Mouse (Mus musculus) bone marrow macrophage, adult 2 months (primary cell): Measurements from ENCODE around the gene Defb13. TPM values are rescaled to one million over a fixed set of nuclear protein-coding genes. Genes with fewer than 3 reads are reported as not detected.
"Not testable (repeated sequence)": the region's sequence is repeated elsewhere in the genome, so short reads cannot be mapped to it uniquely, and the experiment has no call there.

Experiments used
- H3K27ac ChIP-seq: 2 replicates; pipeline ENCODE4 v1.5.1; 2012; ENCODE audit warnings: low read depth, low read length; ENCODE audit not compliant: insufficient read depth
- H3K4me1 ChIP-seq: 2 replicates; pipeline ENCODE4 v1.6.1; 2012; ENCODE audit warnings: low read length; ENCODE audit not compliant: control insufficient read depth, insufficient read depth
- H3K4me3 ChIP-seq: 2 replicates; pipeline ENCODE4 v1.5.1; 2012; ENCODE audit warnings: mild to moderate bottlenecking, low read length, moderate library complexity; ENCODE audit not compliant: insufficient read depth
- CTCF ChIP-seq: IDR thresholded peaks from 2 replicates; pipeline ENCODE4 v1.5.1; 2012; ENCODE audit warnings: low read depth, mild to moderate bottlenecking, low read length, moderate library complexity
- POLR2A ChIP-seq: IDR thresholded peaks from 2 replicates; pipeline ENCODE4 v1.6.1; 2012; ENCODE audit warnings: mild to moderate bottlenecking, low read depth, low read length, borderline replicate concordance
- polyA plus RNA-seq: library from polyadenylated mRNA; stranded (reverse); fragments of >200 nt; gene quantifications from 2 replicates; pipeline ENCODE4 v1.2.4, GENCODE M21; 2012; ENCODE audit not compliant: missing spikeins, insufficient read depth, insufficient read length

The Defb13 gene
- polyA plus RNA-seq = not detected in 2 replicates

DNA sequence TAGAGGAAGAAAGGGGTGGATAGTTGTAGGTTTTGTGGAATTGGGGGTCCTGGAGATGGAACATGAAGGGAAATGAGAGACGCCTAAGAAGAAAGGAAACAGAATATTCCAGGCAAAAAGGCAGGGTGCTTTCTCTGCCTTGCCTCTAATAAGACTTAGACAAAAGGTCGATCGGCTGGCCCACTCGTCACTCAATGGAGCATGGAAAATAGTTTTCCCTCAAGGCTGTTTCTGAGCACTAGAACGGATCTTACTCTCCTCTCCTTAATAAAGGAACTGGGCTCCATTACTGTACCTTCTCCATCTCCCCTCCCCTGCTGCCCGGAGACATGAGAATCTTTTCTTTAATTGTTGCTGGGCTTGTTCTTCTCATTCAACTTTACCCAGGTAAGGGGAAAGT, at the start of gene Defb13:
Gene Defb13 (plus strand): TSS at position 301 of the 400 bp plus-strand sequence.
- Histone ChIP-seq H3K27ac (no peak within 1 kb of the TSS), H3K4me3 (no peak within 1 kb of the TSS), H3K4me1 (no peaks in the 10 kb centered on the region)
- TF ChIP-seq CTCF (no peak), POLR2A (no peak)

DNA sequence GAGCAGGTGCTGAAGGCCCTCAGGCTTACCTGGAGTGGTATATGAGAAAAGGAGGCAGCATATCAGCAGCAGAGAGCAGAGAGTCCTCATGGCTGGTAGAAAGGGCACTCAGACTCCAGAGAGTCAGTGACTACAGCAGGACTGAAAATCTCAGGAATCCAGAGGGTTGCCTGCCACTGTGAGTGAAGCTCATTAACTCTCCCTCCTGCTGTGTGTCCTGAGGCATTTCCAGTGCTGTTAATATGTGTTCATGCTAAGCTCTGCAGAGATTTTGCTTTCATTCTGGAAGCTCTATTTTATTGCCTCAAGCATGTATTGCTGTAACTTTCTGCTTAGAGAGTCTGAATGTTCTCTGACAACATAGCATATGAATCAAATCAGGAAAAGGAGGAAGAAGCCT, 40.3 kb upstream of the Defb13 start, which contains the start of gene Defb11:
Gene Defb11 (minus strand): TSS at position 123 of the 400 bp plus-strand sequence.
- not testable (repeated sequence) for H3K4me3 ChIP-seq, H3K27ac ChIP-seq

DNA sequence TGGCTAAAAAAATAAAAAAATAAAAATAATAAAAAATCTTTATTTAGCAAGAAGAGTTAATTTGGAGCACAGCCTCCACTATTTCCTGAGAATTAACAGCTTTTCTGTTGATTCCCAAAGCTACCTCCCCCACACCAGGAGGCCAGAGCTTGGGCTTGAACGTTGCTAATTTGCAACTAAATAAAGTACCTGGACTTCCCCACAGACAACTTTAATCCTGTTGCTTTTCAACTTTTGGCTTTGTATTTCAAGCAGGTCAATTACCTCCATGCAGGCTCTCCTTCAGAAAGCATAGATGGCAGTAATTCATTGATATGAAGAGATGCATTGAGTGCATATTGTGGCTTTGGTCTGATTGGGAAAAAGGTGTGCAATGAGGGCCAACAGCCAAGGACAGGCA, 34.6 kb upstream of the Defb13 start:
- H3K4me1 ChIP-seq = no peaks in the 10 kb centered on the region
- no peak overlapping the region for H3K27ac ChIP-seq
- TF ChIP-seq CTCF (no peak), POLR2A (no peak)
- no peak overlapping the region for H3K4me3 ChIP-seq

More for the DNA sequence above, 40.3 kb upstream of the Defb13 start, which contains the start of gene Defb11:
- not testable (repeated sequence) for H3K4me1 ChIP-seq

DNA sequence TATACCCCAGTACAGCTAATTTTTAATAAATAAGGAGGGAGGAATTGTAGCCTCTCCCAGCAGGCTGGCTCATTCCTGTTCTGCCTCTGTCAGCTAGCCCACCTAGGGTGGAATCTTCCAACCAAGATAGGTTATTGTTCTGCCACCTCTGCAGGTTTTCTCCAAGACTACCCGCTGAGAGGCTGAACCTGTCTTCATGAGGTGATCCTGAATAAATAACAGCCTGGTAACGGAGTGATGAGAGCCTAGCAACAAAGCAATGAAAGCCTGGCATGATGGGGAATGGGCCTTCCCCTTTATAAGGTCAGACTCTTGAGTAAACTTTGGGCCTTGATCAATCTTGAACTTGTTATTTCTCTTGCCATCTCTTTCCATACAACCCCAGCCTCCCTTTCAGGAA, 34.0 kb upstream of the Defb13 start:
- no peak overlapping the region for H3K4me3 ChIP-seq
- TF ChIP-seq CTCF (no peak), POLR2A (no peak)
- H3K4me1 ChIP-seq = no peaks in the 10 kb centered on the region
- H3K27ac ChIP-seq = no peak overlapping the region

DNA sequence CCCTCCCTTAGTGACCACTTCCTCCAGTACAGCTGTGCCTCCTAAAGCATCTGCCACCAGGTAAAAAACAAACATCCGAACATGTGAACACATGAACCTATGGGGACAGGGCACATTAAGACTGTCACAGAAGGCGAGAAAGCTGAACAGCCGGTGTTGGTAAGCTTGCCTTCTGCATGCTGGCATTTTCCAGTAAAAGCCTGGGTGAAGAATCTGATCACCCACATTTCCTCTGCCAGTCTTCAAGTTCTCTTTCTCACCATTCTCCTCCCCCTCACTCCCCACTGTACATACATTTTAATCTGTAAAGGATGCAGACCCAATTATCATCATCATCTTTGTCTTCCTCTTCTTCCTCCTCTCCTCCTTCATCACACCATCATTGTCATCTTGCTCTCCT, 30.9 kb upstream of the Defb13 start:
- Histone ChIP-seq H3K4me1 (no peaks in the 10 kb centered on the region), H3K4me3 (no peak overlapping the region), H3K27ac (no peak overlapping the region)
- TF ChIP-seq CTCF (no peak), POLR2A (no peak)

DNA sequence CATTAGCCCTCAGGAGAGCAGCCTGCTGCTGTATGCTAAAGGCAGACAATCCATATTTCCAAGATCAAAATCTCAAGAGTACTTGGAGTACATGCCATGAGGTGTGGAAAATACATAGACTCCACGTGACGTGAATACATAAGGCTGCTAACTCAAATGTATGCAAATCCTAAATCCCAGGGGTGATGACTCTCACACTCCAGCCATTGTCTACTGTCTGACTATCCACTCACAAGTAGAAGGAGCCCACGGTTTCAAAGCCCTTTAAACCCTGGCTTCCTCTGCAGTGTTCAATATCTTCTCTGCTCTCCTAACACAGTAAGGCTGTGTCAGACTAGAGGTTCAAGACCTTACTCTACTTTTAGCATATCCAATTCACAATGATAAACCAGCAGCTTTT, 15.8 kb upstream of the Defb13 start:
- not testable (repeated sequence) for H3K4me1 ChIP-seq, H3K27ac ChIP-seq

DNA sequence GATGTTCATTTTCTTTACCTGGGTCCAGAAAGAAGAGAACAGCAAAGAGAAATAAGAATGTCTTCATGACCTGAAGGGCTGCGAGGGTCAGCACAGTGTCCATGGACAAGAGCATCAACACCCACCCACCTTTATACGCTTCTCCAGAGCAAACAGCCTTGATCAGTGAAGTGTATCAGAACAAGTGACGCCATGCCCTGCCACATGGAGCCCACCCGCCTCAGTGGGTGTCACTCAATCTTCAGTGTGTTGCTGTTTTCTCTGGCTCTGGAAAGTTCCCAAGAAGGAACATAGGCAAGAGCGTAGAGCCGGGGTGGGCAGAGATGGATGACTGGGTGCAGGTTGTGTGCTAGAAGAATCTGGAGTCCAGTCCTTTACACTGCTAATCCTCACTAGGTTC, 14.0 kb upstream of the Defb13 start, which contains the start of gene Defb15:
Gene Defb15 (minus strand): TSS at position 101 of the 400 bp plus-strand sequence.
- H3K27ac ChIP-seq = no peak within 1 kb of the TSS
- no peaks in the 10 kb centered on the region for H3K4me1 ChIP-seq
- H3K4me3 ChIP-seq = no peak within 1 kb of the TSS
- TF ChIP-seq CTCF (no peak), POLR2A (no peak)

More for the DNA sequence above, 15.8 kb upstream of the Defb13 start:
- H3K4me3 ChIP-seq = not testable (repeated sequence)

DNA sequence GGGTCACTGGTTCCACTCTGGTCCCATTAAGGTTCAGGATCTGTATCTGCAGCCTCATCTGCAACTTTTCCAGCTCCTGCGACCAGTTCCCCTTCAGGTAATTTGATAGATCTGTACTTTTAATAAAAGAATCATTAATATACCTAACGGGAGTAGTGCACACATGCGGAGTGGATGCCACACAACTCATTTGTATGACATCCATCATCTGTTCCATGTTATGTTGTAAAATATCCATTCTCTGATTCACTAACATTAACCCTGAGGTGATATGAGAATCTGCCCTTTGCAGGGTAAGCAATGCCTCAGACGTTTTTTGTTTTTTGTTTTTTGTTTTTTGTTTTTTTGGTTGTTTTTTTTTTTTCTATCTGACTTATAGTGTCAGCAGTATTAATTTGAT, 8.5 kb upstream of the Defb13 start, which contains the start of gene Defb35:
Gene Defb35 (plus strand): TSS at position 301 of the 400 bp plus-strand sequence.
- not testable (repeated sequence) for H3K4me1 ChIP-seq, H3K4me3 ChIP-seq, H3K27ac ChIP-seq

DNA sequence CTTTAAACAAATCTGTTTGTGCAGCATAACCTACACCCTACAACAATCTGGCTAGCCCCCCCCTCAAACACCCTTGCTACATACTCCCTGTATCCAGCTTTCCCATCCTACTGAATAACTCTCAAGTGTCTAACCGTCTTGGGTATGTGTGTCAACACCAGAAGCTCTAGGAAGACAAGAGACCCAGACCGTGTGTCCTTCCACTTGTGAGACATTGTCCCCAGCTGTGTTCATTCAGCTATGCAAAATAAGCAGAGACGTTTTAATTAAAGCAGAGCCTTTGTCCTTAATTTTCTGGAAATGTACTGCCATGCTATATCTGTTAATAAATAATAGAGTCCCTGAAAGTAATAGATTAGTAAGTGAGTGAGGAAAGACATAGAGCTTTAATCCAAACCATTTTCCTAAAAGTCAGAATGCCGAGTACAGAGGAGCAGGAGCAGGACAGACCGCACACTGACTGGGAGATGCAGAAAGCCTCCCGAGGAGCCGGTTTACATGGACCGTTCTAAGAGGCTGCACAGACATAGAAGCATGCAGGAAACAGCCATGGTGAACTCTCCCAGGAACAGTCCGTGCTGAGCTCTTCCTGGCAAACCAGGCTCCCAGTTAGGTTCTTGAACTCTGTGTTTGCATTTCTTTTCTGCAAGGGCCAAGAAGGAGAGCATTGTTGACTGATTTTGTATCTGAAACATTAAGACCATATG, 902 bp downstream of the Defb13 start:
- Histone ChIP-seq H3K4me1 (no peaks in the 10 kb centered on the region), H3K4me3 (no peak overlapping the region), H3K27ac (no peak overlapping the region)
- TF ChIP-seq CTCF = no peak
- TF ChIP-seq POLR2A = no peak

DNA sequence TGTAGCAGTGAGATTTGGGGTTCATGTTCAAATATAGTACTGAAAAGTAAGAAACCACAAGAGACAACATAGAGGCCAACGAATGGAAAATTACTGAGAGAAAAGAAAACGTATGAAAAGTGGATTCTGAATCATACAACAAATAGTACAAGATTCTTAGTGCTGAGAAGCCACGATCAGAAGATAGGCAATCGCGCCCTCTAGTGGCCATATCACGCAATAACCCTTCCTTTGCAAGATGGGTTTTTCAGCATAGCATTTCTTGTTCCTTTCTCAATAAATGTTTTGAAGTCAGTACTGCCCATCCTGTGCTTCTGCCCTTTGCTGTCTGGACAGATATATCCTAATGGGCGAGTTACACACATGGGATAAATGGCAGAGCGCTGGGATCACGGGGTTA, 8.8 kb downstream of the Defb13 start:
- Histone ChIP-seq H3K27ac (no peak overlapping the region), H3K4me3 (no peak overlapping the region), H3K4me1 (no peaks in the 10 kb centered on the region)
- TF ChIP-seq POLR2A (no peak), CTCF (no peak)

DNA sequence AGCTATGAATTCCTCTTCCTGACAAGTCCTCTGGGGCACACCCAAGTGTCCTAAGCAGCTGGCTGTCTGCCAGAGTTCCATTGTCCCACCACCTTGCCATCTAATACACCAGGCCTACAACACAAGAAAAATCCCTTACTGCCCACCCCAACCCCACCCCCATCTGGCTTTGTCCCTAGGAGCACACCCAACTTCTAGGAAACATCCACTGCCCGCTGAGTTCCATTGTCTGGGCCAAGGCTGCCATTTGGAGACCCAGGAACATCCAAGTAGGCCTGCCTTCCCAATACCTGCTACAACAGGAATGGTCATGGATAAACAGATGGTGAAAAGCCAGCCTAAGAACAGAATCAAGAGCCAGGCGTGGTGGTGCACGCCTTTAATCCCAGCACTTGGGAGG, 9.8 kb downstream of the Defb13 start:
- no peak for TF ChIP-seq POLR2A
- TF ChIP-seq CTCF = no peak
- no peak overlapping the region for H3K27ac ChIP-seq
- H3K4me3 ChIP-seq = no peak overlapping the region
- no peaks in the 10 kb centered on the region for H3K4me1 ChIP-seq
